Mouse (Mus musculus) liver, embryonic 14.5 days (tissue): ENCODE results near the gene Olfr544. TPM values are rescaled to one million over a fixed set of nuclear protein-coding genes. Genes with fewer than 3 reads are reported as not detected.

Experiments used
- ATAC-seq: fragments of 200-750 bp; cut with Nextera tagmentation; 2 replicates; pipeline ENCODE4 v1.8.0; 2017; ENCODE audit warnings: moderate number of reproducible peaks, mild to moderate bottlenecking, moderate library complexity; ENCODE audit not compliant: insufficient read depth
- DNase-seq, 3 experiments: peaks; one replicate each; pipeline ENCODE4 v3.0.0-alpha.2; 2012 to 2013; ENCODE audit warnings: low read depth in 3 of 3, low spot score in 3 of 3
- H3K27ac ChIP-seq: fragments of 300-500 bp; sonication (generic); 2 replicates; pipeline ENCODE4 v1.5.1; 2014; ENCODE audit warnings: moderate library complexity, mild to moderate bottlenecking, control low read depth, inconsistent platforms
- H3K27me3 ChIP-seq: fragments of 300-500 bp; sonication (generic); 2 replicates; pipeline ENCODE4 v1.6.1; 2014; ENCODE audit warnings: mild to moderate bottlenecking, low read length, moderate library complexity; ENCODE audit not compliant: control insufficient read depth, insufficient read depth
- H3K36me3 ChIP-seq: fragments of 300-500 bp; sonication (generic); replicated peaks from 2 replicates; pipeline ENCODE4 v1.6.1; 2014; ENCODE audit warnings: low read depth; ENCODE audit not compliant: control insufficient read depth, insufficient read depth
- H3K4me1 ChIP-seq, 2 experiments: fragments of 200-500 bp in 1 of 2; fragments of 300-500 bp in 1 of 2; sonication (generic) in 1 of 2; replicated peaks; 2 replicates each; pipeline ENCODE4 v1.6.1; 2012 to 2014; ENCODE audit warnings: antibody characterized with exemption in 1 of 2, inconsistent platforms in 1 of 2, low read length in 1 of 2; ENCODE audit not compliant: control insufficient read depth in 2 of 2, insufficient read depth in 2 of 2
- H3K4me2 ChIP-seq: fragments of 300-500 bp; sonication (generic); 2 replicates; pipeline ENCODE4 v1.6.1; 2014; ENCODE audit warnings: low read depth, mild to moderate bottlenecking, control low read depth, moderate library complexity
- H3K4me3 ChIP-seq, 2 experiments: fragments of 200-500 bp in 1 of 2; fragments of 300-500 bp in 1 of 2; sonication (generic) in 1 of 2; 2 replicates each; pipeline ENCODE4 v1.5.1; 2012 to 2014; ENCODE audit warnings: low read depth in 2 of 2, low read length in 2 of 2, mild to moderate bottlenecking in 2 of 2, control low read depth in 1 of 2, inconsistent platforms in 1 of 2, moderate library complexity in 1 of 2; ENCODE audit not compliant: insufficient read depth in 1 of 2
- H3K9ac ChIP-seq: fragments of 300-500 bp; sonication (generic); replicated peaks from 2 replicates; pipeline ENCODE4 v1.6.1; 2014; ENCODE audit warnings: mild to moderate bottlenecking, control low read depth, moderate library complexity
- H3K9me3 ChIP-seq: fragments of 300-500 bp; sonication (generic); 2 replicates; pipeline ENCODE4 v1.6.1; 2016; ENCODE audit warnings: low read length, mixed read lengths; ENCODE audit not compliant: control insufficient read depth
- CTCF ChIP-seq: IDR thresholded peaks from 2 replicates; pipeline ENCODE4 v1.5.1; 2016; ENCODE audit warnings: antibody characterized with exemption, low read depth, control low read depth
- EP300 ChIP-seq: IDR thresholded peaks from 2 replicates; pipeline ENCODE4 v1.6.1; 2016; ENCODE audit warnings: antibody characterized with exemption, low read depth
- WGBS: fragments of 180-500 bp; shearing (Covaris S2); extraction: QIAGEN DNeasy Blood & Tissue Kit; methylation state at CpG from one replicate; pipeline ENCODE4 v1.1.7; 2014; ENCODE audit not compliant: insufficient replicate concordance; 5-methylcytosine and 5-hydroxymethylcytosine counted together
- polyA plus RNA-seq, 2 experiments: library from polyadenylated mRNA; depleted of rRNA in 1 of 2; stranded (reverse) in 1 of 2; unstranded in 1 of 2; fragments of >200 nt; fragmentation: Nextera tagmentation in 1 of 2; extraction: Ambion mirVana in 1 of 2; gene quantifications; 2 replicates each; pipeline versions ENCODE4 v1.2.1 to v1.2.3; 2012 to 2014

Olfr544 gene
- polyA plus RNA-seq, 2 experiments: 0.17 TPM; not detected in 1

DNA sequence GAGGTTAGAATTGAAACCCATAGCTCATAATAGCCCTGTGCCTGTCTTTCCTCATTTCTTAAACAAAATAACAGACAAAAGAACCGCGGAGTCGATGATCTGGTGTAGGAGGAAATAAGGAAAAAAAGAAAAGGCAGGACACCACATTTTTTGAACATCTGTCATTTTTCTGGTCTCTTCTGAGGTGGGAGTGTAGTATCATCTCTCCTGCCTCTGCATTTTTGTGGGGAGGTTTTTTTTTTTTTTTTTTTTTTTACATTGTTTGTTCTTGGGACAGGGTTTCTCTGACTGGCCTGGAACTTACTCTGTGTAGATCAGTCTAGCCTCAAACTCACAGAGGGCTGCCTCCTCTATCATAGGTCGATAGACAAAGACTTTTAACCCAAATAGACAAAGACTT is 45.7 kb downstream of the Olfr544 start:
- H3K4me1 ChIP-seq: peaks cover 9 to 15% of the 10 kb centered on the region in 2 experiments; a peak in 3 of 4 replicates
- peak overlapping the region; percentile 74 to 95 for H3K4me3 ChIP-seq
- H3K27ac ChIP-seq: peak overlapping the region; percentile 79
- H3K9ac ChIP-seq: peak overlapping the region; percentile 90
- peak overlapping the region; percentile 99 for H3K4me2 ChIP-seq
- H3K36me3 ChIP-seq: peaks cover 34% of the 10 kb centered on the region
- ATAC-seq: no peak
- H3K27me3 ChIP-seq: no peaks in the 10 kb centered on the region
- no peak for TF ChIP-seq EP300
- TF ChIP-seq CTCF: no peak
- H3K9me3 ChIP-seq: no peaks in the 10 kb centered on the region
- DNase-seq: no peak
- WGBS: 2% methylated on average over 4 of the region's 4 CpGs

DNA sequence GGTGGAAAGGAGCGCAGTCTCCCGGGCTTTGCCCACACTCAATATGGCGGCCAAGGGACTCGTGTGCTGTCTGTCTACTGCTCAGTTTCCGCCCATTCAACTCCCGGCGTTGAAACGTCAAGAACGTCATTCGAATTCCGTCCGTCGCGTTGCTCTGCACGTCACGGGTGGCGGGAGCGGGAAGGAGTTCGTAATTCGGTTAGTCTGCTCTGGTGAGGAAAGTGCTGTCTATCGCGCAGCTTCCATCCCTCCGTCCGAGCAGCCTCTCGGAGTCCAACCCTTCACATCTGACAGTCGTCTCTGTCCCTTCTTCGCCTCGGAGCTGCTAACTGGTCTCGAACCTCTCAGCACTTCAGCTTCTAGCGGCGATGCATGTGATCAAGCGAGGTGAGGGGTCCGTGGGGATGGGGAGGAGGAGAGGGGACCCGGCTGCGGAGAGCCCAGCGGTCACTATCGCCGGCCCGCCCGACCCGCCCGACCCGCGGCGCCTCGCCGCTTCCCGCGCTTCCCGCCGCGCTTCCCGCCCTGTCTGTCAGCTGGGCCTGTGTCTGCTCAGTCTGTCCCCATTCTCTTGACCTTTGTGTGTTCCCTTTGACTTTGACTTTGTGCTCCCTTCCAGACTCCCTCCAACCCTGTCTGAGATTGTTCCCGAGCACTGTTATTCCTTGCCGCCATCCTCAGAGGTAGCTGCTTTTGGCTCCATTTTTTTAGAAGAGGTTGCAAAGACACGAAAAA is 46.3 kb downstream of the Olfr544 start, which contains the start of gene Rrm1:
Gene Rrm1, plus strand, starts transcription at position 39 of the 735 bp plus-strand sequence.
- peak within 1 kb of the TSS; percentile 90 for H3K9ac ChIP-seq
- DNase-seq: peak; percentile 96 to 97 (median 96)
- H3K27me3 ChIP-seq: no peaks in the 10 kb centered on the region
- H3K4me1 ChIP-seq: peaks cover 9 to 15% of the 10 kb centered on the region in 2 experiments; a peak in 3 of 4 replicates
- H3K9me3 ChIP-seq: no peaks in the 10 kb centered on the region
- H3K4me2 ChIP-seq: peak within 1 kb of the TSS; percentile 99
- peak; percentile 47 for TF ChIP-seq EP300
- no peak for TF ChIP-seq CTCF
- peak; percentile 90 for ATAC-seq
- H3K27ac ChIP-seq: peak within 1 kb of the TSS; percentile 79
- H3K36me3 ChIP-seq: peaks cover 28% of the 10 kb centered on the region
- peak within 1 kb of the TSS; percentile 74 to 95 for H3K4me3 ChIP-seq
- WGBS: under 1% methylated on average over 56 of the region's 56 CpGs

DNA sequence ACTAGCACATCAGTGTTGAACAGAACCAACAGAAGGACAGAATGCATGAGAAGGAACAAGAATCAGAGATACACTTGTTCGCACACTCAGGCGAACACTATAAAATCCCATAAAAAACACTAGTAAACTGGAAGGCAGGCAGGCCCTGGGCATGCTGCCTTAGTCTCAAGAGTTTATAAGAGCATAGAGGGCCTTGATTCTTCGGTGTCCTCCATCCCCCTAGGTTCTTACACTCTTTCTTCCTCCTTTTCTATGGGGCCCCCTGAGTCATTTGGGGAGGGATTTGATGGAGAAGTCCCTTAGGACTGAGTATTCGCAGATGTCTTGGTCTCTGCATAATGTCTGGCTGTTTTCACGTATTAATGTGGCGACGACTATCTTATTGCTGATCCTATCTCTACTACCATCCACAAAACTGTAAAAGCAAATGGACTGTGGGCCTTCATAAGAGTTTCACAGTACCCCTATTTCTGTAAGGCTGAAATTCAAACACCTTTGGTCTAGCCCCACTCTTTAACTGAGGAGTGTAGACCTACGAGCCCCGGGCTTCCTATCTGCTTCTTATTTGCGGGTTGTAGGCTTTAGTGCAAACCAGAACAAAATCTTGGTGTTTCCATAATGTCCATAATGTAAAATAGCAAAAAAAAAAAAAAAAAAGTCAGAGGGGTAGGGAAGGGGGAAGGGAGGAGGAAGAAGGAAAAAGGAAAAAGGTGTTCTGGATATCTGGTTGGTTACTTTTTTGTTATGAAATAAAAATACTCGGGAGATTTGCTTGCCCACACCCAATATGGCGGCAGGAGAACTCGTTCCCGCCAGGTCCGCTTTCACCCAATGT is 47.1 kb downstream of the Olfr544 start:
- no peaks in the 10 kb centered on the region for H3K27me3 ChIP-seq
- H3K9ac ChIP-seq: peak overlapping the region; percentile 43
- WGBS: 43% methylated on average over 15 of the region's 15 CpGs
- H3K27ac ChIP-seq: peak overlapping the region; percentile 46
- no peak for TF ChIP-seq EP300
- no peak for TF ChIP-seq CTCF
- H3K36me3 ChIP-seq: peaks cover 20% of the 10 kb centered on the region
- peak overlapping the region; percentile 74 to 95 for H3K4me3 ChIP-seq
- ATAC-seq (no peak), DNase-seq (no peak)
- H3K4me2 ChIP-seq: peak overlapping the region; percentile 99
- no peaks in the 10 kb centered on the region for H3K9me3 ChIP-seq
- H3K4me1 ChIP-seq: peaks cover 9 to 15% of the 10 kb centered on the region in 2 experiments; a peak in 3 of 4 replicates

DNA sequence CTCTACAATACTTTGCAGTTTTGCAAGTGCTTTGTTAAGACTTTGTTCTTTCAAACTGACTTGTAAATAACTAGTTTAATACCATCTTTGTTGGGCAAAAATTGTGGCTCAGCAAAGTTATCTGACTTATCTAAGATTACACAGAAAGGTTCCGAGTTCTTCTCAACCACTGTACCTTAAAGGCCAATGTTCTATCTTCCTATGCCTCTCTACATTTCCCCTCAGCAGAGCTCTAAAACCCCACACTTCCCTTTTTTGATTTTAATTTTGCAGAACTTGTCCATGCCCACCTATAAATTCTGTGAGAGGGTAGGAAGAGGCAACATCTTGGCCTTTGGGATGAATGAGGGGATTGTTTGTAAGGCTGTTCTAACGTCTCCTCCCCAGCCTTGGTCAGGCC is 53.8 kb downstream of the Olfr544 start:
- Histone ChIP-seq H3K36me3 (peaks cover 2% of the 10 kb centered on the region; the same call in 1 of the 2 replicates), H3K27ac (no peak overlapping the region), H3K4me3 (no peak overlapping the region), H3K9ac (no peak overlapping the region), H3K4me1 (no peaks in the 10 kb centered on the region), H3K4me2 (no peak overlapping the region), H3K9me3 (no peaks in the 10 kb centered on the region), H3K27me3 (no peaks in the 10 kb centered on the region)
- no peak for DNase-seq
- TF ChIP-seq CTCF: no peak
- no peak for TF ChIP-seq EP300
- no peak for ATAC-seq
- 53% methylated on average over 2 of the region's 2 CpGs for WGBS

Other genes starting within 250 kb of the Olfr544 start
- gene Rhog, start 232.3 kb downstream of the Olfr544 start, polyA plus RNA-seq (2012; rRNA removed): 31.4 and 35.9 TPM in 2 replicates
- gene Rhog, start 232.3 kb downstream of the Olfr544 start, polyA plus RNA-seq (2014; fragmentation: Nextera tagmentation; extraction: Ambion mirVana): 53.4 and 55.6 TPM in 2 replicates
- gene Stim1, start 220.5 kb downstream of the Olfr544 start, polyA plus RNA-seq (2012; rRNA removed): 6.9 and 7.9 TPM in 2 replicates
- gene Stim1, start 220.5 kb downstream of the Olfr544 start, polyA plus RNA-seq (2014; fragmentation: Nextera tagmentation; extraction: Ambion mirVana): 9.3 and 11.2 TPM in 2 replicates
- gene Rrm1, start 46.6 kb downstream of the Olfr544 start, polyA plus RNA-seq (2012; rRNA removed): 67.5 and 107 TPM in 2 replicates
- gene Rrm1, start 46.6 kb downstream of the Olfr544 start, polyA plus RNA-seq (2014; fragmentation: Nextera tagmentation; extraction: Ambion mirVana): 185 and 196 TPM in 2 replicates
- gene Olfr543, start 6.6 kb downstream of the Olfr544 start, polyA plus RNA-seq (2012; rRNA removed): not detected in 2 replicates
- 0.37 and 0.39 TPM in 2 replicates for gene Olfr543, start 6.6 kb downstream of the Olfr544 start, polyA plus RNA-seq (2014; fragmentation: Nextera tagmentation; extraction: Ambion mirVana)
- not detected in 2 replicates for gene Olfr545, start 11.3 kb upstream of the Olfr544 start, polyA plus RNA-seq (2012; rRNA removed)
- not detected in 2 replicates for gene Olfr545, start 11.3 kb upstream of the Olfr544 start, polyA plus RNA-seq (2014; fragmentation: Nextera tagmentation; extraction: Ambion mirVana)
- not detected in 2 replicates for gene Olfr547, start 46.4 kb upstream of the Olfr544 start, polyA plus RNA-seq (2012; rRNA removed)
- not detected in 2 replicates for gene Olfr547, start 46.4 kb upstream of the Olfr544 start, polyA plus RNA-seq (2014; fragmentation: Nextera tagmentation; extraction: Ambion mirVana)
- not detected in 2 replicates for gene Olfr548-ps1, start 52.6 kb upstream of the Olfr544 start, polyA plus RNA-seq (2012; rRNA removed)
- not detected in 2 replicates for gene Olfr548-ps1, start 52.6 kb upstream of the Olfr544 start, polyA plus RNA-seq (2014; fragmentation: Nextera tagmentation; extraction: Ambion mirVana)
- not detected in 2 replicates for gene Olfr549, start 61.6 kb upstream of the Olfr544 start, polyA plus RNA-seq (2012; rRNA removed)
- gene Olfr549, start 61.6 kb upstream of the Olfr544 start, polyA plus RNA-seq (2014; fragmentation: Nextera tagmentation; extraction: Ambion mirVana): not detected in 2 replicates
- 2.0 and 3.0 TPM in 2 replicates for gene Trim21, start 77.2 kb upstream of the Olfr544 start, polyA plus RNA-seq (2012; rRNA removed)
- gene Trim21, start 77.2 kb upstream of the Olfr544 start, polyA plus RNA-seq (2014; fragmentation: Nextera tagmentation; extraction: Ambion mirVana): 0.45 and 0.58 TPM in 2 replicates
- gene Olfr550, start 83.1 kb upstream of the Olfr544 start, polyA plus RNA-seq (2012; rRNA removed): not detected in 2 replicates
- not detected in 2 replicates for gene Olfr550, start 83.1 kb upstream of the Olfr544 start, polyA plus RNA-seq (2014; fragmentation: Nextera tagmentation; extraction: Ambion mirVana)
- gene Olfr551, start 103.6 kb upstream of the Olfr544 start, polyA plus RNA-seq (2012; rRNA removed): not detected in 2 replicates
- not detected in 2 replicates for gene Olfr551, start 103.6 kb upstream of the Olfr544 start, polyA plus RNA-seq (2014; fragmentation: Nextera tagmentation; extraction: Ambion mirVana)
- gene Olfr552, start 109.5 kb upstream of the Olfr544 start, polyA plus RNA-seq (2012; rRNA removed): not detected in 2 replicates
- not detected in 2 replicates for gene Olfr552, start 109.5 kb upstream of the Olfr544 start, polyA plus RNA-seq (2014; fragmentation: Nextera tagmentation; extraction: Ambion mirVana)
- not detected in 2 replicates for gene Olfr553, start 129.9 kb upstream of the Olfr544 start, polyA plus RNA-seq (2012; rRNA removed)
- gene Olfr553, start 129.9 kb upstream of the Olfr544 start, polyA plus RNA-seq (2014; fragmentation: Nextera tagmentation; extraction: Ambion mirVana): not detected in 2 replicates
- not detected in 2 replicates for gene Olfr554, start 150.1 kb upstream of the Olfr544 start, polyA plus RNA-seq (2012; rRNA removed)
- gene Olfr554, start 150.1 kb upstream of the Olfr544 start, polyA plus RNA-seq (2014; fragmentation: Nextera tagmentation; extraction: Ambion mirVana): not detected in 2 replicates
- gene Olfr555, start 170.5 kb upstream of the Olfr544 start, polyA plus RNA-seq (2012; rRNA removed): not detected in 2 replicates
- not detected in 2 replicates for gene Olfr555, start 170.5 kb upstream of the Olfr544 start, polyA plus RNA-seq (2014; fragmentation: Nextera tagmentation; extraction: Ambion mirVana)
- not detected in 2 replicates for gene Olfr556, start 176.6 kb upstream of the Olfr544 start, polyA plus RNA-seq (2012; rRNA removed)
- not detected in 2 replicates for gene Olfr556, start 176.6 kb upstream of the Olfr544 start, polyA plus RNA-seq (2014; fragmentation: Nextera tagmentation; extraction: Ambion mirVana)
- gene Trim68, start 199.0 kb upstream of the Olfr544 start, polyA plus RNA-seq (2012; rRNA removed): 1.8 and 2.3 TPM in 2 replicates
- gene Trim68, start 199.0 kb upstream of the Olfr544 start, polyA plus RNA-seq (2014; fragmentation: Nextera tagmentation; extraction: Ambion mirVana): 0.86 and 1.3 TPM in 2 replicates
- not detected in 2 replicates for gene Olfr557, start 207.6 kb upstream of the Olfr544 start, polyA plus RNA-seq (2012; rRNA removed)
- not detected in 2 replicates for gene Olfr557, start 207.6 kb upstream of the Olfr544 start, polyA plus RNA-seq (2014; fragmentation: Nextera tagmentation; extraction: Ambion mirVana)
- gene Olfr558, start 213.9 kb upstream of the Olfr544 start, polyA plus RNA-seq (2012; rRNA removed): not detected in 2 replicates
- gene Olfr558, start 213.9 kb upstream of the Olfr544 start, polyA plus RNA-seq (2014; fragmentation: Nextera tagmentation; extraction: Ambion mirVana): not detected in 2 replicates
- not detected in 2 replicates for gene Olfr33, start 230.8 kb upstream of the Olfr544 start, polyA plus RNA-seq (2012; rRNA removed)
- not detected in 2 replicates for gene Olfr33, start 230.8 kb upstream of the Olfr544 start, polyA plus RNA-seq (2014; fragmentation: Nextera tagmentation; extraction: Ambion mirVana)
- not detected in 2 replicates for gene Olfr559, start 239.2 kb upstream of the Olfr544 start, polyA plus RNA-seq (2012; rRNA removed)
- gene Olfr559, start 239.2 kb upstream of the Olfr544 start, polyA plus RNA-seq (2014; fragmentation: Nextera tagmentation; extraction: Ambion mirVana): not detected in 2 replicates